Mouse (Mus musculus) brain, embryonic 14.5 days (tissue): Measurements from ENCODE around the gene Plekhh3. TPM values are rescaled to one million over a fixed set of nuclear protein-coding genes. Genes with fewer than 3 reads are reported as not detected.

Source experiments
- DNase-seq: peaks from one replicate; pipeline ENCODE4 v3.0.0-alpha.2; 2011; ENCODE audit warnings: low read depth
- CTCF ChIP-seq: fragments of 200-500 bp; IDR thresholded peaks from 2 replicates; pipeline ENCODE4 v1.5.1; 2012; ENCODE audit warnings: inconsistent platforms, mild to moderate bottlenecking, moderate library complexity, borderline replicate concordance; ENCODE audit not compliant: insufficient read depth, insufficient read length; ENCODE audit errors: extremely low read depth
- POLR2A ChIP-seq: fragments of 200-500 bp; IDR thresholded peaks from 2 replicates; pipeline ENCODE4 v1.6.1; 2012; ENCODE audit warnings: mild to moderate bottlenecking, inconsistent platforms, borderline replicate concordance; ENCODE audit not compliant: poor library complexity, insufficient read depth, insufficient read length, severe bottlenecking; ENCODE audit errors: extremely low read depth
- polyA plus RNA-seq: library from polyadenylated mRNA; depleted of rRNA; stranded (reverse); fragments of >200 nt; gene quantifications from 2 replicates; pipeline ENCODE4 v1.2.3, GENCODE M21; 2012; rRNA removed

Plekhh3 gene
- polyA plus RNA-seq, 1 experiment, result 12.0 TPM

DNA sequence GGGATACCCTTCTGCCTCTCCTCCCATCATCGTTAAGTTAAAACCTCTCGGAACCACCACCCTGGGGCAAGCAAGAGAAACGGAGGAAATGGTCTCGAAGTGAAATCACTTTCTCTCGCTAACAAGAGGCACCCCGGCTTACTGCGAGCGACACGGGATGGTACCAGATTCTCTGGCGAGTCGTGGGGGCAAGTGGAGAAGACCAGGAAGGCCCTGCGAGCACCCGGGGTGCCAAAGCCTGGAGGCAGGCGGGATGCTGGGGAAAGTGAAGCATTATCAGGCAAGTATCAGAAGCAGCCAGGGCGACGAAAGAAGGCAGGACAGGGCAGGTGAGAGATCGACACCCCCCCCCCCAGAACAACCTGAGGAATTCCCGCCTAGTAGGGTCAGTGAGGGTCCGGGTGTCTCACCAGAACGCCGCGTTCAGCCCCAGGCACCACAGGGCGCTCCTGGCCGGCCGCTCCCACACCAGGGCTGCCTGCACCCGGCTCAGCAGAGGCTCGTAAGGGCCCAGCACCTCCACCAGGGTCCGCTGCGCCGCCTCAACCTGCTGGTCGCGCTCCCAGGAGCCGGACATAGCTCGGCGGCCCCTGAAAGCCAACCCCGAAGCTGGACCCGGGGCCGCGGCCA, 51.9 kb downstream of the Plekhh3 start:
- no peak for DNase-seq
- TF ChIP-seq POLR2A (no peak), CTCF (no peak)

DNA sequence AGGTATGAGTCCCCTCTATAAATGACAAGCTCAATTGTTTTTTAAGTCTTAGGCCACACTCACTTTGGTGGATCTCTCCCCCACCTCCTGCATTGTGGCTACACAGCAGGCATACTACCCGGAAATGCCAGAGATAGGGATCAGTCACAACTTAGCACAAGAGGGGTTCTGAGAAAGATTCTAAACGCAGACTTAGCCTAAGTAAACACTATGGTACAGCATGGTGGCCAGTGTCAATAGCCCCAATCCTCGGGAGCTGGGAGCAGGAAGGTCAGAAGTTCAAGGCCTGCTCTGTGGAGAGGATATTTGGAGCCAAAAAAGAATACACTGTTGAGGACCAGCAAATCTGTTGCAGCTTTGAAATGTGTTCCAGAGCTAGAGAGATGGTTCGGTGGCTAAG, 53.0 kb downstream of the Plekhh3 start:
- TF ChIP-seq POLR2A (no peak), CTCF (no peak)
- no peak for DNase-seq

- peak; percentile 60 for DNase-seq
These were observed 55.6 kb downstream of the Plekhh3 start for GRCm38 (mm10) chr11:101115564-101115963.

More at GRCm38 (mm10) chr11:101115564-101115963, 55.6 kb downstream of the Plekhh3 start:
- TF ChIP-seq CTCF (no peak), POLR2A (no peak)

Other genes with a start within 250 kb of the Plekhh3 start
- 29.1 and 36.9 TPM in 2 replicates for gene Stat3, start 231.8 kb downstream of the Plekhh3 start, polyA plus RNA-seq
- 10.5 and 24.4 TPM in 2 replicates for gene Cavin1, start 200.5 kb downstream of the Plekhh3 start, polyA plus RNA-seq
- gene Atp6v0a1, start 161.9 kb downstream of the Plekhh3 start, polyA plus RNA-seq, result 144 and 197 TPM in 2 replicates
- gene Naglu, start 101.3 kb downstream of the Plekhh3 start, polyA plus RNA-seq, result 11.9 and 12.5 TPM in 2 replicates
- gene Hsd17b1, start 92.9 kb downstream of the Plekhh3 start, polyA plus RNA-seq, result 0.50 and 0.78 TPM in 2 replicates
- gene Coasy, start 88.8 kb downstream of the Plekhh3 start, polyA plus RNA-seq, result 49.1 and 77.5 TPM in 2 replicates
- 57.7 and 78.3 TPM in 2 replicates for gene Mlx, start 84.1 kb downstream of the Plekhh3 start, polyA plus RNA-seq
- 19.4 and 24.2 TPM in 2 replicates for gene Psmc3ip, start 75.9 kb downstream of the Plekhh3 start, polyA plus RNA-seq
- 79.0 and 82.7 TPM in 2 replicates for gene Retreg3, start 51.5 kb downstream of the Plekhh3 start, polyA plus RNA-seq
- 15.5 and 35.5 TPM in 2 replicates for gene Tubg1, start 51.4 kb downstream of the Plekhh3 start, polyA plus RNA-seq
- 25.3 and 30.7 TPM in 2 replicates for gene Tubg2, start 15.4 kb downstream of the Plekhh3 start, polyA plus RNA-seq
- gene Cntnap1, start 828 bp downstream of the Plekhh3 start, polyA plus RNA-seq, result 2.7 and 6.9 TPM in 2 replicates
- 0.19 and 0.20 TPM in 2 replicates for gene Ccr10, start 4.1 kb upstream of the Plekhh3 start, polyA plus RNA-seq
- gene Ezh1, start 55.1 kb upstream of the Plekhh3 start, polyA plus RNA-seq, result 27.2 and 29.3 TPM in 2 replicates
- 67.7 and 79.6 TPM in 2 replicates for gene Ramp2, start 74.7 kb upstream of the Plekhh3 start, polyA plus RNA-seq
- gene Vps25, start 82.4 kb upstream of the Plekhh3 start, polyA plus RNA-seq, result 55.2 and 69.3 TPM in 2 replicates
- gene Wnk4, start 89.2 kb upstream of the Plekhh3 start, polyA plus RNA-seq, result 4.0 and 5.3 TPM in 2 replicates
- 0.53 and 0.79 TPM in 2 replicates for gene Cntd1, start 107.7 kb upstream of the Plekhh3 start, polyA plus RNA-seq
- 158 and 159 TPM in 2 replicates for gene Coa3, start 107.8 kb upstream of the Plekhh3 start, polyA plus RNA-seq
- gene Becn1, start 130.9 kb upstream of the Plekhh3 start, polyA plus RNA-seq, result 102 and 107 TPM in 2 replicates
- 126 and 149 TPM in 2 replicates for gene Psme3, start 144.9 kb upstream of the Plekhh3 start, polyA plus RNA-seq
- 10.1 and 11.5 TPM in 2 replicates for gene Aoc2, start 153.7 kb upstream of the Plekhh3 start, polyA plus RNA-seq
- gene Aoc3, start 159.3 kb upstream of the Plekhh3 start, polyA plus RNA-seq, result 0.30 and 0.49 TPM in 2 replicates
- not detected in 2 replicates for gene G6pc, start 196.2 kb upstream of the Plekhh3 start, polyA plus RNA-seq
- 51.3 and 53.6 TPM in 2 replicates for gene Aarsd1, start 246.3 kb upstream of the Plekhh3 start, polyA plus RNA-seq